Mouse (Mus musculus) kidney, adult 2 months (tissue): Measurements from ENCODE around the gene Vps26a.

ENCODE experiments used
- CTCF ChIP-seq: fragments of 200-500 bp; conservative IDR thresholded peaks from 2 replicates; pipeline ENCODE4 v1.5.1; 2011; ENCODE audit warnings: low read depth, mild to moderate bottlenecking, control low read depth, low read length, moderate library complexity, mixed read lengths; ENCODE audit not compliant: insufficient read depth, insufficient read length
- POLR2A ChIP-seq: fragments of 200-500 bp; IDR thresholded peaks from one replicate; pipeline ENCODE4 v1.6.1; 2011; ENCODE audit warnings: low read depth, low read length, control low read depth

GRCm38 (mm10) chr10:62532832-62533231 lies 46.2 kb upstream of the Vps26a start:
- TF ChIP-seq CTCF (no peak), POLR2A (no peak)
